Mouse (Mus musculus): Measurements from ENCODE around the gene Lrrn3. TPM values are rescaled to one million over a fixed set of nuclear protein-coding genes. Genes with fewer than 3 reads are reported as not detected.
A peak's percentile ranks its signal among the peaks of the same experiment; 100 is the strongest.

Gene Lrrn3
- polyA plus RNA-seq, 1 experiment from 2014 or later, result 53.8 TPM

- 0 out of 2 replicates have a peak, but pooled peaks have one; percentile 30 for ATAC-seq
- WGBS, result 28% methylated on average over 9 of the region's 9 CpGs
- Histone ChIP-seq H3K27ac (no peak overlapping the region), H3K36me3 (ENCODE audit: poor library complexity, severe bottlenecking) (no peaks in the 10 kb centered on the region), H3K27me3 (no peaks in the 10 kb centered on the region), H3K4me1 (peaks cover 18% of the 10 kb centered on the region), H3K9me3 (replicated peaks) (no peaks in the 10 kb centered on the region), H3K4me3 (no peak overlapping the region), H3K9ac (no peak overlapping the region), H3K4me2 (no peak overlapping the region)
Observed at GRCm38 (mm10) chr12:41425101-41425679, 61.0 kb downstream of the Lrrn3 start.

DNA sequence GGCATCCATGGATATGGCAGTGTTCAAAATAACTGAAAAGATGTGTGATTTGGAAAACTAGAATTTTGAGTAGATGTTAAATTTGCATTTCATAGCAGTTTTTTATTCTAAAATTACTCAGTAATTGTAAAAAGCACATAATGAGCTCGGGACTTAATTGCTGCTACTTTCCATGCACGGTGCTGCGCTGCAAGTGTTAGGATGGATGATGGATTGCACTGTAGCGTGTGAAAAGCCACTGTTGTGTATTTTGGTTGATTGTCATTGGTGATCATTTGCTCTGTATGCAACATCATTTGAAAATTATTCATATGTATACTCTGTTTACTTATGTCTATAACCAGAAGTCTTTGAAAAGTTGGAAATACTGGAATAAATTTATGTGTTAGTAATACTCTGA, 68.3 kb downstream of the Lrrn3 start:
- WGBS, result 75% methylated on average over 4 of the region's 4 CpGs
- Histone ChIP-seq H3K9me3 (replicated peaks) (no peaks in the 10 kb centered on the region), H3K4me1 (no peaks in the 10 kb centered on the region), H3K36me3 (ENCODE audit: poor library complexity, severe bottlenecking) (no peaks in the 10 kb centered on the region), H3K27ac (no peak overlapping the region), H3K4me2 (no peak overlapping the region), H3K27me3 (no peaks in the 10 kb centered on the region), H3K9ac (no peak overlapping the region), H3K4me3 (no peak overlapping the region)
- peak; percentile 61; the same call in 1 of the 2 replicates for ATAC-seq

DNA sequence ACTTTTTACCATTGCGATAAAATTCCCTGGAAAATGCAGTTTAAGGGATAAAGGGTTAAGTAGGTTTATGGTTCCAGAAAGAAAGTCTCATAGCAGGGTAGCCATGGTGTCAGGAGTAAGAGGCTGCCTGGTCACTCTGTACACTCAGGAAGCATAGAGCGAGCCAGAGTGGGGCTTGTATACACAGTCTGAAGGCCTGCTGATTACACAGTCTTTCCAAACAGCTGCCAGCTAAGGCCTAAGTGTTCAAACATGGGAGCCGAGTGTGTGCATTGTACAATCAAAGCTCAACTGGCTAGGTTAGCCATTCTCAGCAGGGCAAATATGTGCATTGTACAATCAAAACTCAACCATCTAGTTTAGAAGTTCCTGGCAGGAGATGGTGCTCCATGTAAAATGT, 69.1 kb downstream of the Lrrn3 start:
- H3K27me3 ChIP-seq, result no peaks in the 10 kb centered on the region
- H3K4me1 ChIP-seq, result no peaks in the 10 kb centered on the region
- H3K9ac ChIP-seq, result no peak overlapping the region
- H3K27ac ChIP-seq, result no peak overlapping the region
- no peaks in the 10 kb centered on the region for H3K9me3 ChIP-seq (replicated peaks)
- no peak overlapping the region for H3K4me3 ChIP-seq
- WGBS, result 64% methylated on average over 3 of the region's 3 CpGs
- no peaks in the 10 kb centered on the region for H3K36me3 ChIP-seq (ENCODE audit: poor library complexity, severe bottlenecking)
- ATAC-seq, result no peak
- no peak overlapping the region for H3K4me2 ChIP-seq

DNA sequence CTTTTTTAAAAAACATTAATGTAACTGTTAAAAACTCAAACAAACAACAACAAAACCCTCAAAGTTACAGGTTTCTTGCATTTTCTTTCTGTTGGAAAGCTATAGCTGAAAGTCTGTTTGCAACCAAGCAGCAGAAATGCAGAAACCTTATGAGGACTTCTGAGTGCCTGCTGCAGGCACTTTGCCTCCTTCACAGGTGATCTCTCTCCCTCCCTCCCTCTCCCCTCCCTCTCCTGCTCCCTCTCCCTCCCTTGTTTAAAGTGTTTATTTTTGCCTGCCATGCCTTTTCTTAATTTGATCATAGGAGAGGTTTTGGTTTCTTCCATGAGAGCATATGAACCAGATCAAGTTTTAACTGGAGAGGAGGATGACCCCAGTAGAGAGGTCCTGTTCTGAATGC, 69.6 kb downstream of the Lrrn3 start:
- Histone ChIP-seq H3K4me2 (no peak overlapping the region), H3K36me3 (ENCODE audit: poor library complexity, severe bottlenecking) (no peaks in the 10 kb centered on the region), H3K4me1 (no peaks in the 10 kb centered on the region), H3K4me3 (no peak overlapping the region), H3K9ac (no peak overlapping the region), H3K9me3 (replicated peaks) (no peaks in the 10 kb centered on the region), H3K27me3 (no peaks in the 10 kb centered on the region), H3K27ac (no peak overlapping the region)
- ATAC-seq, result no peak

DNA sequence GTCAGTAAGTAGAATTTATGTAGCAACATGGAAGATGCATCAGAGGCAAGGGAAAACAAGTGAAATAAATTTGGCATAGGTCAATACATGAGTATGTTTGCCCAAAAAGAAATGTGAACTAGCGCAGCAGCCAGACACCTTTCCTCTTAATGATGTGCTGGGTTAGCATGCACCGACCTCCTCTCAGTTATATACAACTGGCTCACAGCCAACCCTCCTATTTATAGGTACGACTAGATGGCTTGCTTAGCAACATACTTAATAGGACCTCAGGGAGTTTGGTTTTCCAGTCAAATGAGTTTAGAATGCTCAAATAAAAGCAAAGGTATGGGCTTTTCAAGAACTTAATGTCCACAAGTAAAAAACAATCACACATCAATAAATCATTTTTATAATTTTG, 76.8 kb downstream of the Lrrn3 start:
- no peak overlapping the region for H3K9ac ChIP-seq
- 52% methylated on average over 3 of the region's 3 CpGs for WGBS
- H3K36me3 ChIP-seq (ENCODE audit: poor library complexity, severe bottlenecking), result no peaks in the 10 kb centered on the region
- no peaks in the 10 kb centered on the region for H3K4me1 ChIP-seq
- H3K27me3 ChIP-seq, result no peaks in the 10 kb centered on the region
- ATAC-seq, result no peak
- no peak overlapping the region for H3K4me3 ChIP-seq
- H3K4me2 ChIP-seq, result no peak overlapping the region
- no peak overlapping the region for H3K27ac ChIP-seq
- no peaks in the 10 kb centered on the region for H3K9me3 ChIP-seq (replicated peaks)

GRCm38 (mm10) chr12:41401923-41402322, 84.3 kb downstream of the Lrrn3 start:
- Histone ChIP-seq H3K9me3 (replicated peaks) (no peaks in the 10 kb centered on the region), H3K9ac (no peak overlapping the region), H3K4me2 (no peak overlapping the region), H3K27ac (no peak overlapping the region), H3K4me1 (no peaks in the 10 kb centered on the region), H3K36me3 (ENCODE audit: poor library complexity, severe bottlenecking) (no peaks in the 10 kb centered on the region), H3K4me3 (no peak overlapping the region), H3K27me3 (no peaks in the 10 kb centered on the region)
- no peak for ATAC-seq
- WGBS, result 68% methylated on average over 3 of the region's 3 CpGs
